Mouse (Mus musculus) liver, embryonic 14.5 days (tissue): ENCODE data around the gene Mcmbp. TPM values are rescaled to one million over a fixed set of nuclear protein-coding genes. Genes with fewer than 3 reads are reported as not detected.

Experiments
- ATAC-seq: fragments of 200-750 bp; cut with Nextera tagmentation; 2 replicates; pipeline ENCODE4 v1.8.0; 2017; ENCODE audit warnings: moderate number of reproducible peaks, mild to moderate bottlenecking, moderate library complexity; ENCODE audit not compliant: insufficient read depth
- DNase-seq, 3 experiments: peaks; one replicate each; pipeline ENCODE4 v3.0.0-alpha.2; 2012 to 2013; ENCODE audit warnings: low read depth in 3 of 3, low spot score in 3 of 3
- H3K27ac ChIP-seq: fragments of 300-500 bp; sonication (generic); 2 replicates; pipeline ENCODE4 v1.5.1; 2014; ENCODE audit warnings: moderate library complexity, mild to moderate bottlenecking, control low read depth, inconsistent platforms
- H3K27me3 ChIP-seq: fragments of 300-500 bp; sonication (generic); 2 replicates; pipeline ENCODE4 v1.6.1; 2014; ENCODE audit warnings: mild to moderate bottlenecking, low read length, moderate library complexity; ENCODE audit not compliant: control insufficient read depth, insufficient read depth
- H3K36me3 ChIP-seq: fragments of 300-500 bp; sonication (generic); replicated peaks from 2 replicates; pipeline ENCODE4 v1.6.1; 2014; ENCODE audit warnings: low read depth; ENCODE audit not compliant: control insufficient read depth, insufficient read depth
- H3K4me1 ChIP-seq, 2 experiments: fragments of 200-500 bp in 1 of 2; fragments of 300-500 bp in 1 of 2; sonication (generic) in 1 of 2; replicated peaks; 2 replicates each; pipeline ENCODE4 v1.6.1; 2012 to 2014; ENCODE audit warnings: antibody characterized with exemption in 1 of 2, inconsistent platforms in 1 of 2, low read length in 1 of 2; ENCODE audit not compliant: control insufficient read depth in 2 of 2, insufficient read depth in 2 of 2
- H3K4me2 ChIP-seq: fragments of 300-500 bp; sonication (generic); 2 replicates; pipeline ENCODE4 v1.6.1; 2014; ENCODE audit warnings: low read depth, mild to moderate bottlenecking, control low read depth, moderate library complexity
- H3K4me3 ChIP-seq, 2 experiments: fragments of 200-500 bp in 1 of 2; fragments of 300-500 bp in 1 of 2; sonication (generic) in 1 of 2; 2 replicates each; pipeline ENCODE4 v1.5.1; 2012 to 2014; ENCODE audit warnings: low read depth in 2 of 2, low read length in 2 of 2, mild to moderate bottlenecking in 2 of 2, control low read depth in 1 of 2, inconsistent platforms in 1 of 2, moderate library complexity in 1 of 2; ENCODE audit not compliant: insufficient read depth in 1 of 2
- H3K9ac ChIP-seq: fragments of 300-500 bp; sonication (generic); replicated peaks from 2 replicates; pipeline ENCODE4 v1.6.1; 2014; ENCODE audit warnings: mild to moderate bottlenecking, control low read depth, moderate library complexity
- H3K9me3 ChIP-seq: fragments of 300-500 bp; sonication (generic); 2 replicates; pipeline ENCODE4 v1.6.1; 2016; ENCODE audit warnings: low read length, mixed read lengths; ENCODE audit not compliant: control insufficient read depth
- CTCF ChIP-seq: IDR thresholded peaks from 2 replicates; pipeline ENCODE4 v1.5.1; 2016; ENCODE audit warnings: antibody characterized with exemption, low read depth, control low read depth
- EP300 ChIP-seq: IDR thresholded peaks from 2 replicates; pipeline ENCODE4 v1.6.1; 2016; ENCODE audit warnings: antibody characterized with exemption, low read depth
- WGBS: fragments of 180-500 bp; shearing (Covaris S2); extraction: QIAGEN DNeasy Blood & Tissue Kit; methylation state at CpG from one replicate; pipeline ENCODE4 v1.1.7; 2014; ENCODE audit not compliant: insufficient replicate concordance; 5-methylcytosine and 5-hydroxymethylcytosine counted together
- polyA plus RNA-seq, 2 experiments: library from polyadenylated mRNA; depleted of rRNA in 1 of 2; stranded (reverse) in 1 of 2; unstranded in 1 of 2; fragments of >200 nt; fragmentation: Nextera tagmentation in 1 of 2; extraction: Ambion mirVana in 1 of 2; gene quantifications; 2 replicates each; pipeline versions ENCODE4 v1.2.1 to v1.2.3; 2012 to 2014

Mcmbp gene
- polyA plus RNA-seq, 2 experiments: 12.6 to 22.0 TPM

GRCm38 (mm10) chr7:128727701-128728100, 12.6 kb downstream of the Mcmbp start:
- 41% methylated on average over 5 of the region's 5 CpGs for WGBS
- Histone ChIP-seq H3K36me3 (peaks cover 5% of the 10 kb centered on the region; the same call in 1 of the 2 replicates), H3K4me3 (no peak overlapping the region), H3K27me3 (no peaks in the 10 kb centered on the region), H3K9me3 (no peaks in the 10 kb centered on the region), H3K4me2 (no peak overlapping the region), H3K9ac (no peak overlapping the region), H3K4me1 (peaks cover 0 to 9% of the 10 kb centered on the region in 2 experiments; a peak in 2 of 4 replicates), H3K27ac (no peak overlapping the region)
- DNase-seq: no peak
- no peak for ATAC-seq
- TF ChIP-seq CTCF (no peak), EP300 (no peak)

GRCm38 (mm10) chr7:128726999-128727398, 13.3 kb downstream of the Mcmbp start:
- Histone ChIP-seq H3K36me3 (peaks cover 6% of the 10 kb centered on the region), H3K4me3 (no peak overlapping the region), H3K4me2 (no peak overlapping the region), H3K9me3 (no peaks in the 10 kb centered on the region), H3K9ac (no peak overlapping the region), H3K27ac (no peak overlapping the region), H3K27me3 (no peaks in the 10 kb centered on the region), H3K4me1 (peaks cover 0 to 9% of the 10 kb centered on the region in 2 experiments; a peak in 2 of 4 replicates)
- TF ChIP-seq EP300 (no peak), CTCF (no peak)
- 85% methylated on average over 10 of the region's 10 CpGs for WGBS
- ATAC-seq (no peak), DNase-seq (no peak)

- 77% methylated on average over 9 of the region's 9 CpGs for WGBS
- peaks cover 0 to 9% of the 10 kb centered on the region in 2 experiments; a peak in 1 of 4 replicates for H3K4me1 ChIP-seq
- no peak overlapping the region for H3K9ac ChIP-seq
- H3K9me3 ChIP-seq: no peaks in the 10 kb centered on the region
- H3K36me3 ChIP-seq: peaks cover 11% of the 10 kb centered on the region
- ATAC-seq (no peak), DNase-seq (no peak)
- no peak overlapping the region for H3K4me3 ChIP-seq
- no peaks in the 10 kb centered on the region for H3K27me3 ChIP-seq
- no peak overlapping the region for H3K4me2 ChIP-seq
- H3K27ac ChIP-seq: no peak overlapping the region
- no peak for TF ChIP-seq EP300
- no peak for TF ChIP-seq CTCF
Measured at GRCm38 (mm10) chr7:128725189-128725588, 15.1 kb downstream of the Mcmbp start.

- no peak overlapping the region for H3K27ac ChIP-seq
- DNase-seq: peak in 2 of 3 experiments; percentile 49 to 54
- peaks cover 13% of the 10 kb centered on the region for H3K36me3 ChIP-seq
- H3K9ac ChIP-seq: no peak overlapping the region
- WGBS: 26% methylated on average over 4 of the region's 4 CpGs
- TF ChIP-seq CTCF (peak; percentile 70), EP300 (no peak)
- H3K4me3 ChIP-seq: no peak overlapping the region
- no peaks in the 10 kb centered on the region for H3K9me3 ChIP-seq
- peak; percentile 71 for ATAC-seq
- no peak overlapping the region for H3K4me2 ChIP-seq
- H3K4me1 ChIP-seq: peaks cover 0 to 9% of the 10 kb centered on the region in 2 experiments; a peak in 1 of 4 replicates
- no peaks in the 10 kb centered on the region for H3K27me3 ChIP-seq
Measured at GRCm38 (mm10) chr7:128724761-128725160, 15.5 kb downstream of the Mcmbp start.

GRCm38 (mm10) chr7:128717991-128718390, 22.3 kb downstream of the Mcmbp start:
- peaks cover 48% of the 10 kb centered on the region for H3K36me3 ChIP-seq
- no peaks in the 10 kb centered on the region for H3K9me3 ChIP-seq
- no peak overlapping the region for H3K4me2 ChIP-seq
- no peak overlapping the region for H3K27ac ChIP-seq
- H3K4me3 ChIP-seq: no peak overlapping the region
- H3K4me1 ChIP-seq: no peaks in the 10 kb centered on the region
- TF ChIP-seq CTCF (no peak), EP300 (no peak)
- 68% methylated on average over 4 of the region's 4 CpGs for WGBS
- no peak overlapping the region for H3K9ac ChIP-seq
- ATAC-seq (no peak), DNase-seq (no peak)
- no peaks in the 10 kb centered on the region for H3K27me3 ChIP-seq
